Mouse (Mus musculus): Measurements from ENCODE around the gene Trhde. TPM values are rescaled to one million over a fixed set of nuclear protein-coding genes. Genes with fewer than 3 reads are reported as not detected.

The Trhde gene
- not detected in 2 replicates for polyA plus RNA-seq (2012; ENCODE audit: insufficient read depth, insufficient read length, missing spikeins)

- H3K27ac ChIP-seq (ENCODE audit: insufficient read depth, low read depth, low read length) = no peak within 1 kb of the TSS
- TF ChIP-seq CTCF (IDR thresholded peaks at IDR 0.05; ENCODE audit: low read depth, low read length) (no peak), POLR2A (IDR thresholded peaks at IDR 0.05; ENCODE audit: borderline replicate concordance, low read depth, low read length) (no peak)
- no peaks in the 10 kb centered on the region for H3K4me1 ChIP-seq (ENCODE audit: control insufficient read depth, insufficient read depth, low read length)
- H3K4me3 ChIP-seq (ENCODE audit: insufficient read depth, low read length) = no peak within 1 kb of the TSS
Measured at GRCm38 (mm10) chr10:114802161-114802651, at the start of gene Trhde. Gene Trhde (minus strand): TSS chr10:114802307.

DNA sequence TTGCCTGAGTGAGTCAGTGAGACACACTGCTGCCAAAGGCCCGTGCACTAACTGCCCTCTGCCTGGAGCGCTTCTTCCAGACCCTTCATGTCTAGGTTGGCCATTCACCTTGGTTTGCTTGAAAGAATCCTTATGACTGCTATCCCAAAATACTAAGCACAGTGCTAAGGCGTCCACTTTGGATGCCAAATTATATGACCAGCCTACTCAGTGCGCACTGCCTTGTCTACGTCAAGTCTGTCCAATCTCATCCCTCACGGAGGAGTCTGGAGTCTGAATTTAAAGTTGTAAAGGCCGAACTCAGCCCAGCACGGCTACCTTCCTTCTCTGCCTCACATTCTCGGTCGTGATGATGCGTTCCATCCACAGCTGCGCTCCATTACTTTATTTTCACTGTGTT, 39.9 kb upstream of the Trhde start:
- TF ChIP-seq POLR2A (IDR thresholded peaks at IDR 0.05; ENCODE audit: borderline replicate concordance, low read depth, low read length) (no peak), CTCF (IDR thresholded peaks at IDR 0.05; ENCODE audit: low read depth, low read length) (no peak)
- Histone ChIP-seq H3K4me1 (ENCODE audit: control insufficient read depth, insufficient read depth, low read length) (no peaks in the 10 kb centered on the region), H3K27ac (ENCODE audit: insufficient read depth, low read depth, low read length) (no peak overlapping the region), H3K4me3 (ENCODE audit: insufficient read depth, low read length) (no peak overlapping the region)

DNA sequence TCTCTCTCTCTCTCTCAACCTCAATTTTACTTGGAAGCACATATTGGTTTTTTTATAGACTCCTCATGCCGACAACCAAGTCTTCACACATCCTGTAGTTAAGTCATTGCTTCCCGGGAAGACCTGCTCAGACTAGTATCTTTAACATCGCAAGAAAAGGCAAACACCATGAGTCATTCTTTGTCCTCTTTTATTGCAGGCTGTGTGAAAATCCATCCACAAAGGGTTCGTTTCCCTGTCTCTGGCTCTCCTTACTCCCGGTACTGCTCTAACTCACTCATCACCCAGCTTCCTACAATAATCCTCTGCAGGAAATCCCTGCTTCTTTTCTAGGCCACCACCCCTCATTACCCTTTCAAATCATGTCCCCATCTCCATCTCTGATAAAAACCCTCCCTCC, 39.3 kb upstream of the Trhde start:
- H3K4me1 ChIP-seq (ENCODE audit: control insufficient read depth, insufficient read depth, low read length) = no peaks in the 10 kb centered on the region
- H3K4me3 ChIP-seq (ENCODE audit: insufficient read depth, low read length) = no peak overlapping the region
- no peak overlapping the region for H3K27ac ChIP-seq (ENCODE audit: insufficient read depth, low read depth, low read length)
- TF ChIP-seq POLR2A (IDR thresholded peaks at IDR 0.05; ENCODE audit: borderline replicate concordance, low read depth, low read length) (no peak), CTCF (IDR thresholded peaks at IDR 0.05; ENCODE audit: low read depth, low read length) (no peak)

- Histone ChIP-seq H3K27ac (ENCODE audit: insufficient read depth, low read depth, low read length) (no peak overlapping the region), H3K4me1 (ENCODE audit: control insufficient read depth, insufficient read depth, low read length) (no peaks in the 10 kb centered on the region), H3K4me3 (ENCODE audit: insufficient read depth, low read length) (no peak overlapping the region)
- TF ChIP-seq POLR2A (IDR thresholded peaks at IDR 0.05; ENCODE audit: borderline replicate concordance, low read depth, low read length) (no peak), CTCF (IDR thresholded peaks at IDR 0.05; ENCODE audit: low read depth, low read length) (no peak)
Measured at GRCm38 (mm10) chr10:114831313-114831712, 29.2 kb upstream of the Trhde start.

DNA sequence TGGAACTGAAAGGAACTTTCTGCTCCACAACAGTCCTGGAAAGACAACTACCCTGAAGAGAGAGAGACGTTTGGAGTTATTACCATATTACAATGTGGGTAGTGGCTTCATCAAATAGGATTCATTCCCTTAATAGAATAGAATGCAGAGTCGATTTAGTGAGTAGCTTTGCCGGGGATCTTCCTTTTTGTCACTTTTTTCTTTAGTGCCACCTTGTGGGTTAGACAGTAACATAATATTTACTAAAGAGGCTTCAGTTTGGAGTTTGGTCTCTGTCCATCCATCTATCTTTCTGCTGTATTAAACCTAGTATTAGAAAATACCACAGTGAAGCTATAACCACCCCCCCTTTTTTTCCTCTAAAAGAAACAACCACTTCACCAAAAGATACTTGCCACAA, 6.7 kb upstream of the Trhde start:
- H3K4me1 ChIP-seq (ENCODE audit: control insufficient read depth, insufficient read depth, low read length) = no peaks in the 10 kb centered on the region
- no peak overlapping the region for H3K4me3 ChIP-seq (ENCODE audit: insufficient read depth, low read length)
- no peak overlapping the region for H3K27ac ChIP-seq (ENCODE audit: insufficient read depth, low read depth, low read length)
- TF ChIP-seq CTCF (IDR thresholded peaks at IDR 0.05; ENCODE audit: low read depth, low read length) (no peak), POLR2A (IDR thresholded peaks at IDR 0.05; ENCODE audit: borderline replicate concordance, low read depth, low read length) (no peak)

DNA sequence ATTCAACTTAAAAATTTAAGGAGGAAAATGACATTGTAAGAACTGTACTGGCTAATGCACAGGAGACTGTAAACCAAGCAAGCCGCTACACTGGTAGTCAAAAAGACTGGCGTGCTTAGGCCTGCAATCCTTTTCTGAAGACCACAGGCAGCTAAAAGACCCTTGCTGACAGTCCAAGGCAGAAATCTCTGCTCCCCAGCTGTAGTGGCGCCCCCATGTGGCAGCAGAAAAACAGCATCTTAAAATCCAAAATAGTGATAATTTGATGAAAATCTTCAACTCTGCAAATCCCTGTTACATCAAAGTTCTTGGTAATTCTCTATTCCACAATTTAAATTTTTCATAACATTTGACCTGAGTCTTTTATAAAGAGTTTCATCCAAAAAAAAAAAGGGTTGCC, 3.8 kb upstream of the Trhde start:
- TF ChIP-seq POLR2A (IDR thresholded peaks at IDR 0.05; ENCODE audit: borderline replicate concordance, low read depth, low read length) = no peak

DNA sequence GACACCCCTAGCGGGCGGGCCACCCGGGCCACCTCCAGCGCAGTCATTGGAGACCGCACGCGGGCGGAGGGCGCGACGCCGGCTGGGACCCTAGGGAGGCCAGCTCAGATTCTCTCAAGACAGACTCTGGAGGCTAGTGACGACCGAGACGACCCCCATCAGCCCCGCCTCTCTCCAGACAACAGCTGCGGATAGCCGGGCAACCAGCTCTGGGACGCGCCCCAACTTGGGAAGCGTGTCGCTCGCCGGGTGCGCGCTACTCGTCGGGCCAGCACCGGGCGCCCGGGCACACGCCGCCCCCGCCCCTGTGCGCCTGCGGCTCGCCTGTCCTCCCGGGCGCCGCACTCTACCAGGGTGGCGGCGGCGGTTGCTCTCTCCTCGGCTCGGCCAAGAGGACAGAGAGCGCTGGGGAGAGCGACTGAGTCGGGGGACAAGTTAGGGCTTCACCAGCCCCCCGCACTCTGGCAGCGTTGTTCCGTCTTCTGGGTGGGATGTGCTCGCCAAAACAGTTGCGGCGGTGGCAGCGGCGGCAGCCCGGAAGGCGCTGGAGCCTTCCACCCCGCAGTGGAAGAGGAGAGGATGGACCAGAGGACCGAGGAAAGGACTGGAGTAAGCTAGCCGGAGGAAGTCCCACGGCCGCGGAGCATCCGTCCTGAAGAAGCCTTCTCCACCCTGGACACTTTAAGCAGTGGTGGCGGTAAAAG, 498 bp downstream of the Trhde start:
- Histone ChIP-seq H3K4me1 (ENCODE audit: control insufficient read depth, insufficient read depth, low read length) (no peaks in the 10 kb centered on the region), H3K27ac (ENCODE audit: insufficient read depth, low read depth, low read length) (no peak overlapping the region), H3K4me3 (ENCODE audit: insufficient read depth, low read length) (no peak overlapping the region)
- TF ChIP-seq CTCF (IDR thresholded peaks at IDR 0.05; ENCODE audit: low read depth, low read length) = no peak
- TF ChIP-seq POLR2A (IDR thresholded peaks at IDR 0.05; ENCODE audit: borderline replicate concordance, low read depth, low read length) = no peak

More for the DNA sequence above, 3.8 kb upstream of the Trhde start:
- Histone ChIP-seq H3K4me3 (ENCODE audit: insufficient read depth, low read length) (no peak overlapping the region), H3K4me1 (ENCODE audit: control insufficient read depth, insufficient read depth, low read length) (no peaks in the 10 kb centered on the region), H3K27ac (ENCODE audit: insufficient read depth, low read depth, low read length) (no peak overlapping the region)

GRCm38 (mm10) chr10:114800331-114801304, 1.5 kb downstream of the Trhde start:
- H3K4me1 ChIP-seq (ENCODE audit: control insufficient read depth, insufficient read depth, low read length) = no peaks in the 10 kb centered on the region
- H3K27ac ChIP-seq (ENCODE audit: insufficient read depth, low read depth, low read length) = no peak overlapping the region
- H3K4me3 ChIP-seq (ENCODE audit: insufficient read depth, low read length) = no peak overlapping the region
- no peak for TF ChIP-seq POLR2A (IDR thresholded peaks at IDR 0.05; ENCODE audit: borderline replicate concordance, low read depth, low read length)
- no peak for TF ChIP-seq CTCF (IDR thresholded peaks at IDR 0.05; ENCODE audit: low read depth, low read length)

- TF ChIP-seq POLR2A (IDR thresholded peaks at IDR 0.05; ENCODE audit: borderline replicate concordance, low read depth, low read length) = no peak
- TF ChIP-seq CTCF (IDR thresholded peaks at IDR 0.05; ENCODE audit: low read depth, low read length) = no peak
- Histone ChIP-seq H3K4me1 (ENCODE audit: control insufficient read depth, insufficient read depth, low read length) (no peaks in the 10 kb centered on the region), H3K4me3 (ENCODE audit: insufficient read depth, low read length) (no peak overlapping the region), H3K27ac (ENCODE audit: insufficient read depth, low read depth, low read length) (no peak overlapping the region)
Measured at GRCm38 (mm10) chr10:114799481-114799880, 2.6 kb downstream of the Trhde start.

GRCm38 (mm10) chr10:114798788-114799187, 3.3 kb downstream of the Trhde start:
- no peak overlapping the region for H3K4me3 ChIP-seq (ENCODE audit: insufficient read depth, low read length)

More at GRCm38 (mm10) chr10:114798788-114799187, 3.3 kb downstream of the Trhde start:
- TF ChIP-seq CTCF (IDR thresholded peaks at IDR 0.05; ENCODE audit: low read depth, low read length) (no peak), POLR2A (IDR thresholded peaks at IDR 0.05; ENCODE audit: borderline replicate concordance, low read depth, low read length) (no peak)
- H3K4me1 ChIP-seq (ENCODE audit: control insufficient read depth, insufficient read depth, low read length) = no peaks in the 10 kb centered on the region
- no peak overlapping the region for H3K27ac ChIP-seq (ENCODE audit: insufficient read depth, low read depth, low read length)

Measured in bone marrow macrophage, adult 2 months (primary cell).